Mouse (Mus musculus) fat pad, adult 2 months (tissue): ENCODE measurements around the gene Dmac2.
A peak's percentile ranks its signal among the peaks of the same experiment; 100 is the strongest.
"Not testable (repeated sequence)": the region's sequence is repeated elsewhere in the genome, so short reads cannot be mapped to it uniquely, and the experiment has no call there.

Experiments
- DNase-seq: peaks from one replicate; pipeline ENCODE4 v3.0.0-alpha.2; 2011; ENCODE audit warnings: low read depth, low spot score; ENCODE audit errors: extremely low read depth

Dmac2 gene

GRCm38 (mm10) chr7:25618865-25619721 lies at the start of gene Dmac2:
Gene Dmac2, plus strand, starts transcription at chr7:25619414.
- DNase-seq, result peak; percentile 37

DNA sequence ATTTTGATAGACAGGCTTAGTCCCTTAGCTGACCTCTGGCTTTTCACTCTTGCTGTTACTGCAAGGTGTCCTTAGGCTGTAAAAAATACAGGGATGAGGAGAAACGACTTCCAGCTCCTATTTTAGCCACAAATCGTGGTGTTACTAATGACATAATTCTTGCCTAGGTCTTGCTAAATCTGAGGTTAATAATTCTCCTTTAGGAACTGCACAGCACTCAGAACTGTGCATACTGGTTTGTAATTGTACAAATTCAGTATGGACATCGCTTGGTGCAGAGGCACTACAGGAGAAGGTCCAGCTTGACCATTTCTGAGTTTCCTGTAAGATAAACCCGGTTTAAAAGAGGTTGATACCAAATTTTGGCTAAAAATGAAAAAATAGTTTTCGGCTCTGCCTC lies 45.4 kb upstream of the Dmac2 start:
- DNase-seq, result not testable (repeated sequence)

- DNase-seq, result no peak
These were observed 44.1 kb upstream of the Dmac2 start for GRCm38 (mm10) chr7:25575105-25575504.

GRCm38 (mm10) chr7:25575870-25576269 lies 43.3 kb upstream of the Dmac2 start:
- peak; percentile 16 for DNase-seq

DNA sequence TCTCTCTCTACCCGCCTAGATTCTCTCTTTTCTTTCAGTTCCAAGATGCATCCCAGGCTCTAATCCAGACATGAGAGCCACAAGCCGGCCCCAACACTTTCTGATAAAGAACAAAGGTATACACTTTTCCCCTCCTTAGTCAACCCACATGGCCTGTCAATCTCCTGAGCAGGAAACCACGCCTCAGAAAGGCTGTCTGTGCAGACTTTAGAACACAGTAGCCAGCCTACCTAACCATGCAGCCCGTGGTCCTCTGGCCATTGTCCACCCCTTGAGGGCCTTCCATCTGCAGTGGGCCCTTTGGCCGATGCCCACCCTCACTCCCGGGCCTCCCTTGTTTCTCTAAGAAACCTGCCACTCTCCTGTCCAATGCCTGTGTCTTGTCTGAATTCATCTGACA lies 42.9 kb upstream of the Dmac2 start:
- not testable (repeated sequence) for DNase-seq

GRCm38 (mm10) chr7:25576793-25577437 lies 42.3 kb upstream of the Dmac2 start:
- DNase-seq, result not testable (repeated sequence)

DNA sequence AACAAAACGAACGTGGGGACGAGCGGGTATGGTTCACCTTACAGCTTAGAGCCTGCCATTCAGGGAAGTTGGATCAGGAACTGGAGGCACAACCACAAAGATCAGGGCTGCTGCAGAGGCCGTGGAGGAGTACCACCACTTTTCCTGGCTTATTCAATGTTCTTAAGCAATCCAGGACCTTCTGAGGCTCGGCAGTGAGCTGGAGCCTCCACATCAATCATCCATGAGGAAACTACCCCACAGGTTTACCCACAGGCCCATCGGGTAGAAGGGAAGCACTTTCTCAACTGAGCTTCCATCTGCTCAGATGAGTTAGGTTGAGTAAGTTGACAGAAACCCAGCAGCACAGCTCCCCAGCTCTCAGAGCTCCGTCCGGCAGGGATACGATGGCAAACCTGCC lies 39.8 kb upstream of the Dmac2 start:
- DNase-seq, result no peak

DNA sequence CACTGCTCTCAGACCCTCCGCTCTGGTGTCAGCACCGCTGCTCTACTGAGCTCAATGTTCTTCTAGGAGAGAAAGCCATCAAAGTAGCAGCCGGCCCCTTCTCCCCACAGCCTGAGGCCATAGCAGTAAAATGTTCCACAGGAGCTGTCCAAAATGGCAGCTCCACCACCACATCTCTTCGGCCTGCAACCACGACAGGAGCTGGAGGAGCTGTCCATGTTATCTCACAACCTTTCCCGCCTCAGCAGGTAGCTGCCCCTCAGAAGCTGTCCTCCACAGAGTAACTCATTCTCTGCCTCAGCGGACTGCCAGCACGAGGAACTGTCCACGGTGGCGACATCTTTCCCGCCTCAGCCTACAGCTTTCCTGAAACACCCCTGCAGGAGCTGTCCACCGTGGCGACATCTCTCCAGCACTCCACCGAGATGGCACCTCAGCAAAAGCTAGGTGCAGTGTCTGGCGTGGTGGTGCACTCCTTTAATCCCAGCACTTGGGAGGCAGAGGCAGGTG lies 36.9 kb upstream of the Dmac2 start:
- no peak for DNase-seq

DNA sequence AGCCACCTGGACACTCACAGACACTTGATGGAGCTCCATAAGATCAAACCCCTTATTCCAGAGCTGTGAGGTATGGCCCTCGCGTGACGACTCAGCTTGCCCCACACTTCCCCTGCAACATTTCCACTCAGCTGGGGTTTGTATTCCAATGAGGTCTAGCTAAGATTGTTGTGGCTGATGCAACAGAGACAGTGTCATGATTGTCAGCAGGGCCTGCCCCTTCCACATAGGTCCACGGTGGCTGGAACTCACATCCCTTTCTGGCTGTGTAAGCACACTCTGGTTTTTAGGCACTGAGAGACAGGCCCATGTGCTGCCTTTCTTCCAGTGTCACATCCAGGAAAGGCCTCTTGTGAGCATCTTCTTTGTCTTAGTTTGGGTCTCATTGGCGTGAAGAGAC lies 34.6 kb upstream of the Dmac2 start:
- no peak for DNase-seq

DNA sequence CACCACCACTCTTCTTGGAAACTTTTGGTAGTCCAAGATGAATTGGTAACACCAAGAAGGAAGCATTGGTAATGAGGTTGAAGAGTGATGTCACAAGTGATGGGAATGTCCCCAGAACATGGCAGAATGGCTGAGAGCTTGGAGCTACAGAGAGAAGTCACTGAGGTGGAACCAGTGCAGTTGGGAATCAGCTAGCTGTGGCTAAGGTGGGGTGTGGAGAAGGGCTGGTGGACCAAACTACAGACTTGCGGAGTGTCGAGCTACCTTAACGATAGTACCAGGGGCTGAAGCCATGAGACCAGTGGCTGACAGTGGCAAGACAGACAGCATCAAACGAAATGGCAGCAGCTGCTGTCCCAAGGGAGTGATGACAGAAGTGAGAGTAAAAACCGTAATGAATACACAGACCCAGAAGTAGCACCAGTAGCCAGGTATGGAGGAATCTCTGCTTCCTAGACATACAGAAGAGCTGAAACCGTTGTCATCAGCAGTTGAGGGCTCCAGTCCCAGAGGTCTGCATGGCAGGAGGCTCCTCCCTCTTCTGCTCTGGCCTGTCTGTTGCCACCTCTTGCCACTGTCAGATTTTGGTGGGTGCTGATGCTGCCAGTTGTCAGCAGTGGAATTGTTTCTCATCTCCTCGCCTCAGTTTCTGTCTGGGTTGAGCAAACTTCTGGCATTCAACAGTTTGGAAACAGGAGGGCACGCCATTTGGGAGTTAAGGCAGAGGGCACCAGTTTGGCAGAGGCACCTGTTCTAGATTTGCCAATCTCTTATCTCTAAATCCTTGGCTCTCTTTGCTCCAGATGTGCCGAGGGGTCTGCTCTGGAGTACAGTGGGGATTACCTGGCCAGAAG lies 33.6 kb upstream of the Dmac2 start:
- no peak for DNase-seq

DNA sequence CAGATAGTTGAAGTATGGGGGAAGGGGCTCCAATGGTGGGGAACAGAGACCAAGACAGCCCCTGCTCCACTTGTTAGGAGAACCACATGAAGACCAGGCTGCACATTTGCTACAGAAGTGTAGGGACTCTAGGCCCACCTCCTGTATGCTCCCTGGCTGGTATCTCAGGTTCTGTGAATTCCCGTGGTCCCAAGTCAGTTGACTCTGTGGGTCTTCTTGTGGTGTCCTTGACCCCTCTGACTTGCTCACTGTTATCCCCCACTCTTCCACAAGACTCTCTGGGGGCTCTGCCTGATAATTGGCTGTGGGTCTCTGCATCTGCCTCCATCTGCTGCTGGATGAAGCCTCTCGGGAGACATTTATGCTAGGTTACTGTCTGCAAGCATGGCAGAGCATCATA lies 28.0 kb upstream of the Dmac2 start:
- no peak for DNase-seq

GRCm38 (mm10) chr7:25593859-25594258 lies 25.4 kb upstream of the Dmac2 start:
- no peak for DNase-seq

GRCm38 (mm10) chr7:25599663-25600062 lies 19.6 kb upstream of the Dmac2 start:
- no peak for DNase-seq

GRCm38 (mm10) chr7:25600666-25601065 lies 18.5 kb upstream of the Dmac2 start:
- DNase-seq, result no peak

DNA sequence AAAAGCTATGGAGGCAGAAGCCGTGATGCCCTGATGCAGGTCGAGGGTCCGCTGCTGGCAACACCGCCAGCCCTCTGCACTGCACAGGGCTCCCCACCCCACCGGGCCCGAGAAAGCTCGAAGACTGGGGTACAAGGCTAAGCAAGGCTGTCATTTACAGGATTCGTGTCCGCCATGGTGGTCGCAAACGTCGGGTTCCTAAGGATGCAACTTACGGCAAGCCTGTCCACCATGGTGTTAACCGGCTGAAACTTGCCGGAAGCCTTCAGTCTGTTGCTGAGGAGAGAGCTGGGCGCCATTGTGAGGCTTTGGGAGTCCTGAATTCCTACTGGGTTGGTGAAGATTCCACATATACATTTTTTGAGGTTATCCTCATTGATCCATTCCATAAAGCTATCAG lies 17.9 kb upstream of the Dmac2 start:
- DNase-seq, result no peak

- DNase-seq, result no peak
These were observed 12.6 kb upstream of the Dmac2 start for GRCm38 (mm10) chr7:25606625-25607063.

GRCm38 (mm10) chr7:25607196-25607595 lies 12.0 kb upstream of the Dmac2 start:
- no peak for DNase-seq

- DNase-seq, result no peak
These were observed 9.2 kb upstream of the Dmac2 start for GRCm38 (mm10) chr7:25610056-25610455.

DNA sequence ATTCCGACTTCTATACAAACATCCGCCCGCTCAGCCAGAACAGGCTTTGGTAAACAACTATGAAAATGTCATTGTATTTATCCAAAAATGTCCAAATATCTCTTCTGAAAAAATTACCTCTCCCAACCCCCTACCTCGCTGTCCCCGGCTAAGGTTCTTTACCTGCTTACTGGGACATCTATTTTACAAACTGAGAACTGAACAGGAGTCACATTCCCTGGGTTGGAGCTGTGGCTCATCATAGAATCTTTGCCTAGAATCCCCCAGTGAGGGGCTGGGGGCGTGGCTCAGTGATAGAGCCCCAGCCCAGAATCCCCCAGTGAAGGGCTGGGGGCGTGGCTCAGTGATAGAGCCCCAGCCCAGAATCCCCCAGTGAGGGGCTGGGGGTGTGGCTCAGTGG lies 7.7 kb upstream of the Dmac2 start:
- DNase-seq, result no peak

DNA sequence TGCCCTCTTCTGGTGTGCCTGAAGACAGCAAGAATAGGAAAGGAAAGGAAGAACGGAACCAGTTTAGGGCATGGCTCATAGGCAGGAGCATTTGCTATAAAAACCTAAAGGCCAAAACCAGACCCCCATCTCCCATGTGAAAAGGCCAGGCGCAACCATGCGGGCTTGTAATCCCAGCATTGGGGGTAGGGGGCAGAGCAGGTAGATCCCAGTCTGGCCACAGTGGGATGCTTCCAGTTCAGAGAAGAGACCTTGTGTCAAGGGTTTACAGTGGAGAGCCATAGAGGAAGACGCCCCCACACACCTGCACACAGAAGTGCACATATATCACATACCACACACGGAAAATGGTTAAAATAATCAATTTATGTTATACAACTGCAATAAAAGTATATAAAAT lies 5.1 kb upstream of the Dmac2 start:
- no peak for DNase-seq
